Mouse (Mus musculus): ENCODE measurements around the gene 0610010K14Rik. TPM values are rescaled to one million over a fixed set of nuclear protein-coding genes. Genes with fewer than 3 reads are reported as not detected.

0610010K14Rik gene
- polyA plus RNA-seq, 1 experiment, result 69.0 TPM

GRCm38 (mm10) chr11:70214856-70215209, 22.9 kb downstream of the 0610010K14Rik start:
- no peak for DNase-seq (ENCODE audit: low spot score)

GRCm38 (mm10) chr11:70214191-70214855, 23.4 kb downstream of the 0610010K14Rik start:
- no peak for DNase-seq (ENCODE audit: low spot score)

DNA sequence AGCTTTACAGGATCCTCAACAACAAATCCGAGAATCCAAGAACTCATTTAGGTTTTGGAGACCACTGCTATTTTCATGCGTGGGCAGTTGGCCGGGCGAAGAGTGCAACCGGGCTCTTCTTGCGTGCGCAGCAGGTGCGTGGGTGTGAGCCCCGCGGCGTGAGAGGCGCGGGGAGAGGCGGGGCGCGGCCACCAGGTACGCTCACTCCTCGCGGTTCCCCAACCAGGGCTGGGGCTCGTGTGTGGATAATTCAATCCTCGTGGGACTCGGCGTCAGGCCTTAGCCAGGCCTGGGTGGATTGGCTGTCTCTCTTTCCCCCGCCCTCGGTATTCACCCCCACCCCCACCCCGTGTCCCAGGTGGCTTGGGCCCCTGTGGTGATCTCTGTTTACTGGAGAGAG, 24.0 kb downstream of the 0610010K14Rik start:
- no peak for DNase-seq (ENCODE audit: low spot score)

GRCm38 (mm10) chr11:70212896-70213295, 24.8 kb downstream of the 0610010K14Rik start:
- DNase-seq (ENCODE audit: low spot score), result no peak

- no peak for DNase-seq (ENCODE audit: low spot score)
Measured at GRCm38 (mm10) chr11:70212423-70212822, 25.3 kb downstream of the 0610010K14Rik start, which contains the start of gene Slc16a11. TSS of gene Slc16a11 (plus strand) at chr11:70212752.

DNA sequence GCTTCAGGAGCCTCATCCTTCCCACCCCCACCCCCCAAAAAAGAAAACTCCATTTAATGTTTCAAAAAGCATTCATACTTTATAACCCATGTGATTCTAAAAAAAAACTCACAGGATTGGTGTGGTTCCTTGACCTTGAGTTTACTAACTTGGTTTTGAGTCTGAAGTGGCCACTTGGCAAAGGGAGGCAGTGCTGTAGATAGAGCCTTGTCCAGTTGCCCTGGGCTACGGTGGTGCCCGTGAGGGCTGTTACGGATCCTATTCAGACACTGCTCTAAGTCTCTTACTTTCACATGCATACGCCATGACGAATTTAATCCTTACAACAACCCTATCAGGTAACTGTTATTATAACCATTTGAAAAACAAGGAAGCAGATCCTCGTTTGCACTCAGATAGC, 25.7 kb downstream of the 0610010K14Rik start:
- DNase-seq (ENCODE audit: low spot score), result no peak

GRCm38 (mm10) chr11:70210681-70211080, 27.0 kb downstream of the 0610010K14Rik start:
- no peak for DNase-seq (ENCODE audit: low spot score)

- no peak for DNase-seq (ENCODE audit: low spot score)
Measured at GRCm38 (mm10) chr11:70208778-70209388, 28.8 kb downstream of the 0610010K14Rik start.

GRCm38 (mm10) chr11:70207283-70207682, 30.4 kb downstream of the 0610010K14Rik start:
- DNase-seq (ENCODE audit: low spot score), result no peak

DNA sequence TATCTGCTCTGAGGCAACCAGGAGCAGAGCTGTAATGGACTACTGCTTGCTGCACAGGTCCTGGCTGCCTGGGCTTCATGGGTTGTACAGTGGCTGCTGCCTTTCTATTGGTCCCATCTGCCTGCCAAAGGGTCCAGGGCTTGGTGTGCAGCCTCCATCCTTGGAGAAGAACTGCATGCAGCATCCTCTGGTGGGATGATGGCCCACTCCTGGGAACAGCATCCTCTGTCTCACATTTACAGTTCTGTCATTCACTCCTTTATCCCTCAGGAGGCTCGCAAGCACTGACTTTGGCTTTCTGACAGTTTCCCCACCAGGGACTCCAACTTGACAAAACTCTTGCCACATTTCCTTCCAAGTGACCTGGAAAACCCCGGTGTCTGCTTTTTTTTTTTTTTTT, 30.9 kb downstream of the 0610010K14Rik start:
- no peak for DNase-seq (ENCODE audit: low spot score)

- peak; percentile 68 for DNase-seq (ENCODE audit: low spot score)
Measured at GRCm38 (mm10) chr11:70201691-70202090, 36.0 kb downstream of the 0610010K14Rik start.

DNA sequence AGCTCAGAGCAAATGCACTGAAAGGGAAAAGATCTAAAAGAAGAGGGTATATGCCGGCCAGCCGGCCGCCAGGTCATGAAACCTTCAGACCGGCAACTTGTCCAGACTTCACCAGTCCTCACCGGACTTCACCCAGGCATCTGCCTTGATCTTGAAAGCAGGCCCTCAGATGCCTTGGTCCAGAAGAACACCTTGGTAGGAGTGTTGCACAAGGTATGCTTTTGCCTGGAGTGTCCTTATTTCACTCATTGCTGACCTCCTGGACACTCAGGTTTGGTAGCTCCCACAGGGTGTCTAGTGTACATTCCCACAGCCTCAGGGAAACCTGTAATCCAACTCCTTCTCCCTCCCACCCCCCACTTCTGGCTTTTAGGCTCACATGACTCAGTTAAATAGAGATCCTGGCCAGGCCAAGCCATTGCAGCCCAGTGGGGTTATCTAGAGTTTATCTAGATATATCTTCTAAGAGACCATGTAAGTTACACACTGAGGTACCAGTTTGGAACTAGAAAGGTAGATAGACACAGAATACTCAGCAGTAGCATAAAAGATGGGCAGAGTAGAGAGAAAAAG, 37.6 kb downstream of the 0610010K14Rik start:
- no peak for DNase-seq (ENCODE audit: low spot score)

GRCm38 (mm10) chr11:70199107-70199506, 38.6 kb downstream of the 0610010K14Rik start:
- DNase-seq (ENCODE audit: low spot score), result no peak

- DNase-seq (ENCODE audit: low spot score), result no peak
Measured at GRCm38 (mm10) chr11:70198332-70198731, 39.4 kb downstream of the 0610010K14Rik start.

- DNase-seq (ENCODE audit: low spot score), result no peak
Measured at GRCm38 (mm10) chr11:70193354-70194285, 44.1 kb downstream of the 0610010K14Rik start.

DNA sequence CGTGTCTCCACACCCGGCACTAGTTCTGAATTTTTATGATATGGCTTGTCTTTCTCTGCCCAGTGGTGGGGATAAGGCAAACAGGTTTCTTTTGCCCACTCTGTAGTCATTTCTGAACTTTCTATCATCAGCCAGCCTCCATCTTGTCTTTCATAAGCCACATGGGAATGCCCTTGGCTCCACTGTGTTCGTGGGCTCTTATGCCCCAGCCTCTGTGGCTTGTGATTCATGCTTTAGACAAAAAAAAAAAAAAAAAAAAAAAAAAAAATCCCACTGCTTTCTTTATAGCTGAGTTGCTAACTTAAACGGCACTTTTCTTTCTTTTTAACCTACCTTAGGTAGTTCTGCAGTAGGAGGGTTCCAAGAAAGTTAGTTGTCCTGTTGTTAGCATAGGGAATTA, 45.6 kb downstream of the 0610010K14Rik start:
- DNase-seq (ENCODE audit: low spot score), result no peak

DNA sequence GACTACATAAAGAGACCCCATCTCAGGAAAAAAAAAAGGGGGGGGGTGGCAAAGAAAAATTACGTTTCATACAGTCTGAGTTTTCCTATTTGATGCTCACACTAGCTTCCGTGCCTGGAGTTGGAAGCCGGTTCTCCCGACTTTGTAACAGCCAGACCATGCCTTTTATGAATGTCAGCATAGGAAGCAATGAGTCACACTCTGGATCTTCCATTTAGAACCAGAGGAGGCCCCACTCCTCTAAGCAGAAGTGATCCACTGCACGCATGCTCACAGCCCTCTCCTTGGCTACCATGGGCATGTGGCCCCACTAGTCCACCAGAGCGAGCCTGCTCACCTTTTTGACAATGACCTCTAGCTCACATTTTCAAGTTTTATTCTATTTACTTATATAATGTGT, 46.5 kb downstream of the 0610010K14Rik start:
- DNase-seq (ENCODE audit: low spot score), result no peak

- no peak for DNase-seq (ENCODE audit: low spot score)
Measured at GRCm38 (mm10) chr11:70189319-70190134, 48.2 kb downstream of the 0610010K14Rik start.
